Mouse (Mus musculus): ENCODE results near the gene Asah2. TPM values are rescaled to one million over a fixed set of nuclear protein-coding genes. Genes with fewer than 3 reads are reported as not detected.

Gene Asah2
- polyA plus RNA-seq, 1 experiment from 2014 or later, result 0.22 TPM

Other genes starting within 250 kb of the Asah2 start
- gene A1cf, start 239.4 kb downstream of the Asah2 start, polyA plus RNA-seq (2015; fragmentation: Nextera tagmentation; extraction: Ambion mirVana), result not detected in 2 replicates

All from forebrain, embryonic 16.5 days (tissue).